Mouse (Mus musculus) forebrain, embryonic 11.5 days (tissue): ENCODE measurements around the gene Ugt8a. TPM values are rescaled to one million over a fixed set of nuclear protein-coding genes. Genes with fewer than 3 reads are reported as not detected.

ENCODE experiments used
- ATAC-seq: fragments of 200-750 bp; cut with Nextera tagmentation; replicated peaks from 2 replicates; pipeline ENCODE4 v1.8.0; 2017; ENCODE audit warnings: moderate TSS enrichment; ENCODE audit not compliant: low FRiP score
- DNase-seq: peaks from one replicate; pipeline ENCODE4 v3.0.0-alpha.2; 2017; ENCODE audit warnings: low spot score
- H3K27ac ChIP-seq: fragments of 300-500 bp; sonication (generic); 2 replicates; pipeline ENCODE4 v1.5.1; 2014; ENCODE audit warnings: low read depth, low read length
- H3K27me3 ChIP-seq: fragments of 300-500 bp; sonication (generic); 2 replicates; pipeline ENCODE4 v1.6.1; 2014; ENCODE audit warnings: mild to moderate bottlenecking, low read length, mixed read lengths; ENCODE audit not compliant: control insufficient read depth, insufficient read depth
- H3K36me3 ChIP-seq: fragments of 300-500 bp; sonication (generic); 2 replicates; pipeline ENCODE4 v1.6.1; 2014; ENCODE audit warnings: mild to moderate bottlenecking, low read length, moderate library complexity, mixed read lengths; ENCODE audit not compliant: control insufficient read depth, insufficient read depth
- H3K4me1 ChIP-seq: fragments of 300-500 bp; sonication (generic); replicated peaks from 2 replicates; pipeline ENCODE4 v1.6.1; 2014; ENCODE audit warnings: low read length, mixed read lengths; ENCODE audit not compliant: control insufficient read depth, insufficient read depth
- H3K4me2 ChIP-seq: fragments of 300-500 bp; sonication (generic); 2 replicates; pipeline ENCODE4 v1.6.1; 2014; ENCODE audit warnings: low read depth, mild to moderate bottlenecking, low read length, moderate library complexity, mixed read lengths; ENCODE audit not compliant: severe bottlenecking
- H3K4me3 ChIP-seq: fragments of 300-500 bp; sonication (generic); 2 replicates; pipeline ENCODE4 v1.5.1; 2014; ENCODE audit warnings: low read depth, low read length
- H3K9ac ChIP-seq: fragments of 300-500 bp; sonication (generic); 2 replicates; pipeline ENCODE4 v1.6.1; 2014; ENCODE audit warnings: low read length
- H3K9me3 ChIP-seq: fragments of 300-500 bp; sonication (generic); 2 replicates; pipeline ENCODE4 v1.6.1; 2016; ENCODE audit warnings: low read length, mixed read lengths; ENCODE audit not compliant: control insufficient read depth
- WGBS: fragments of 180-500 bp; shearing (Covaris S2); extraction: QIAGEN DNeasy Blood & Tissue Kit; methylation state at CpG from one replicate; pipeline ENCODE4 v1.1.7; 2014; 5-methylcytosine and 5-hydroxymethylcytosine counted together
- polyA plus RNA-seq: library from polyadenylated mRNA; unstranded; fragments of >200 nt; fragmentation: Nextera tagmentation; extraction: Ambion mirVana; gene quantifications from 2 replicates; pipeline ENCODE4 v1.2.1, GENCODE M21; 2014

Gene Ugt8a
- polyA plus RNA-seq, 1 experiment from 2014 or later = 4.0 TPM

DNA sequence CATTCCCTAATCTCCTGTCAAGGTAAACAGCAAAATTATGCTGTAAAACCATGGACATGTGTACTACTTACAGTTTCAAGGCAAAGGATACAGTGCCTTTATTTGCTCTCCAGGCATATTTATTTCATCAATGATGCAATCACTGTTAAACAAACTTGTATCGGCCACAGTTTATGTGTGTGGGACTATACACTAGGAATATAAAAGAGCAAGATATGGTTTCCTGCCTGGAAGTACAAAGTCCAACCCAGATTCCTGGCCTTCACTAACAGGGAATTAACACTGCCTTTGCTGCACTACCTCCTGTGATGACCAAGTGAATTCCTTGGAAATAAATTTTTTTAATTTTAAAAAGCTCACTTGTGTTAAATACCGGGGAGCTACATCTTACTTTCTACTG lies 53.5 kb downstream of the Ugt8a start:
- no peaks in the 10 kb centered on the region for H3K36me3 ChIP-seq
- no peak overlapping the region for H3K9ac ChIP-seq
- no peak for ATAC-seq
- DNase-seq = no peak
- H3K4me3 ChIP-seq = no peak overlapping the region
- H3K27ac ChIP-seq = no peak overlapping the region
- no peaks in the 10 kb centered on the region for H3K9me3 ChIP-seq
- 97% methylated on average over 2 of the region's 2 CpGs for WGBS
- no peaks in the 10 kb centered on the region for H3K27me3 ChIP-seq
- H3K4me2 ChIP-seq = no peak overlapping the region
- peaks cover 2% of the 10 kb centered on the region; the same call in 1 of the 2 replicates for H3K4me1 ChIP-seq

DNA sequence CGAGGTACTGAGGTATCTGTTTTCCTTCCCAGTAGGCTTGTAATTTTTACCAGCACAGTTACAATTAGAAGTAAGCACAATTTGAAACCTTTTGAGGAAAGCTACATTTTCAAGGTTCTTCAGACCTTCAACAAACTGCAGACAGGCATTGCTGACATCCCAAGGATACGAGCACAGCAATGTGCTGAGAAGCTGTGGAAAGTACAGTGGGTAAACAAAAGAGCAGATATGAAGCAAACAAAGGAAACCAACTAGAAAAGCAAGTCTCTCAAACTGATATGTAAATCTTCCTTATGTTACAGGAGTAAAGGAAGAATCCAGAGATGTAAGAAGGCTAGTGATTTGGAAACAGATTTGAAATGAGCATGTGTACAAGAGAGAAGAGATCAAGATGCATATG lies 54.0 kb downstream of the Ugt8a start:
- H3K4me2 ChIP-seq = no peak overlapping the region
- no peaks in the 10 kb centered on the region for H3K9me3 ChIP-seq
- H3K27ac ChIP-seq = no peak overlapping the region
- H3K9ac ChIP-seq = no peak overlapping the region
- H3K4me1 ChIP-seq = peaks cover 2% of the 10 kb centered on the region; the same call in 1 of the 2 replicates
- 71% methylated on average over 2 of the region's 2 CpGs for WGBS
- no peak overlapping the region for H3K4me3 ChIP-seq
- no peaks in the 10 kb centered on the region for H3K36me3 ChIP-seq
- ATAC-seq = no peak
- DNase-seq = no peak
- no peaks in the 10 kb centered on the region for H3K27me3 ChIP-seq

DNA sequence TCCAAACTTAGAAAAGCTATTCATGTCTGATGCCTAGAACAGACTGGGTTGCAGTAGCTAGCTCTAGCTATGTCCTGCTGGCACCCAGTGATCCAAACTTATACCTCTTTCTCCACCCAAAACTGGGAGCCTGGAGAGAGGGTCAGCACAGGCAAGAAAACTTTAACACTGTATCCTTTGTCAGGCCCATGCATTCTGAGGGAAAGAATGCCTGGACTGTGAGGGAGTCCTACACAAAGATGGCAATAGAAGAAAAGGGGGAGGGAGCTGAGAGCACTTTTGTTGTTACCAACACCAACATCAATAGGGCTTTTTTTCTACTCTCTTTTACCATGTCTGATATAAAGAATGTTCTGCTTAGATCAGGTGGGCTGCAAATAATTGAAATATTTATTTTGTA lies 55.4 kb downstream of the Ugt8a start:
- Histone ChIP-seq H3K36me3 (no peaks in the 10 kb centered on the region), H3K27me3 (no peaks in the 10 kb centered on the region), H3K9ac (no peak overlapping the region), H3K4me3 (no peak overlapping the region), H3K27ac (no peak overlapping the region), H3K4me2 (no peak overlapping the region), H3K4me1 (peaks cover 2% of the 10 kb centered on the region; the same call in 1 of the 2 replicates), H3K9me3 (no peaks in the 10 kb centered on the region)
- no peak for DNase-seq
- 0 out of 2 replicates have a peak, but pooled peaks have one; percentile 16 for ATAC-seq

DNA sequence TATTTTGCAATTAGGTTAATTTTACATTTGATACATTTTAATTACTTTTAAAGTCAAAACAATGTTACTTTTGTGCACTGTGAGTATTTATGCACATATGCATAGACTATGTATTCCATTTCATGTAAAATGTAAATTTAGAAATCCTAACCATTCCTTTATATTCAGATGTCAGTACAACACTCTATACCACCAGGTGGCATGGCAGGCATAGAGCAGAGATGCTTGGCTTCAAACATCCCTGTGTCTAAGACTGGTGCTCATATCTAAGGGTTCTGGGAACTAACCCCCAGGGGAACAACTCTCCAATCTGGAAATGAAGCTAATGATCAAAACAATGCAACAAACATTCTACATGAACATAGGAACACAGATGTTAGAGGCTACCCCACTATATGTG lies 56.6 kb downstream of the Ugt8a start:
- DNase-seq (no peak), ATAC-seq (peak; percentile 63; the same call in 1 of the 2 replicates)
- Histone ChIP-seq H3K4me1 (peaks cover 2% of the 10 kb centered on the region; the same call in 1 of the 2 replicates), H3K9ac (no peak overlapping the region), H3K36me3 (no peaks in the 10 kb centered on the region), H3K4me3 (no peak overlapping the region), H3K27ac (no peak overlapping the region), H3K9me3 (no peaks in the 10 kb centered on the region), H3K27me3 (no peaks in the 10 kb centered on the region), H3K4me2 (no peak overlapping the region)

DNA sequence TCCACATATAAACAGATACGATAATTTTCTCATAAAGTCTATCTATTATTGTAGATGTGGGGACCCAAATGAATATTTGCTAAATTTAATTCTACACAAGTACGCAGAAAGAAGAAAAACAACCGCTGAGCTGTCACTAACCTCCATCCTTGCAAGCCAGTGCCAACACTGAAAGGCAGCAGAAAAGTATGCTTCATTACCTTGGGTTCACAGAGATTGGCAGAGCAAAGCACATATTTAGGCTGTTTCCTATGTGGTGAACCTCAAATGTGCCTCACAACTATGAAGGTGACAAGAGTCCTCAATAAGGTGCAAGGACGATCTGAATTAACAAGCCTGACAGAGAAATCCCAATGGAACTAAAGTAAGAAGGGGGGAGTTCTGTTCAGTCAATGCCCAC lies 64.0 kb downstream of the Ugt8a start:
- no peak overlapping the region for H3K4me3 ChIP-seq
- WGBS = 81% methylated on average over 4 of the region's 4 CpGs
- no peak overlapping the region for H3K27ac ChIP-seq
- H3K4me1 ChIP-seq = no peaks in the 10 kb centered on the region
- H3K27me3 ChIP-seq = no peaks in the 10 kb centered on the region
- no peak overlapping the region for H3K9ac ChIP-seq
- H3K9me3 ChIP-seq = no peaks in the 10 kb centered on the region
- DNase-seq (no peak), ATAC-seq (no peak; the same call in 1 of the 2 replicates)
- no peak overlapping the region for H3K4me2 ChIP-seq
- H3K36me3 ChIP-seq = no peaks in the 10 kb centered on the region

DNA sequence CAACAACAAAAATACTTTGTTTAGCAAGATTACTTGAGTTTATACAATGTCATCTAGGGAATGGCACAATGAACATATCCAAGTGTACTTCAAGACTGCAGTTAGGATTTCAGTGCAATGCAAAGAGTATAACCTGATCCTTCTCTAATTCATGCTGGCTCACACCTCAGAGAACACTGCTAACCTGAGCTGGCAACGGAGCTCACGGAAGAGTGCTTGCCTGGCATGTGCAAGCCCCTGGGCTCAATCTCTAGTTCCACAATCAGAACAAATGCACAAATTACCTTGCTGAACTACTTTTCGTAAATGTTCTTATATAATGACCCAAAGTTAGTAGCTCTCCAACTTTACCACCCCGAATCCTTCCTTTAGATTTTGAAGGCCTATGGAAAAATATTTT lies 68.5 kb downstream of the Ugt8a start:
- no peak overlapping the region for H3K4me3 ChIP-seq
- H3K4me2 ChIP-seq = no peak overlapping the region
- H3K4me1 ChIP-seq = no peaks in the 10 kb centered on the region
- H3K27ac ChIP-seq = no peak overlapping the region
- WGBS = 91% methylated on average over 4 of the region's 4 CpGs
- no peaks in the 10 kb centered on the region for H3K27me3 ChIP-seq
- no peak for DNase-seq
- no peaks in the 10 kb centered on the region for H3K9me3 ChIP-seq
- no peak for ATAC-seq
- H3K36me3 ChIP-seq = no peaks in the 10 kb centered on the region
- no peak overlapping the region for H3K9ac ChIP-seq

DNA sequence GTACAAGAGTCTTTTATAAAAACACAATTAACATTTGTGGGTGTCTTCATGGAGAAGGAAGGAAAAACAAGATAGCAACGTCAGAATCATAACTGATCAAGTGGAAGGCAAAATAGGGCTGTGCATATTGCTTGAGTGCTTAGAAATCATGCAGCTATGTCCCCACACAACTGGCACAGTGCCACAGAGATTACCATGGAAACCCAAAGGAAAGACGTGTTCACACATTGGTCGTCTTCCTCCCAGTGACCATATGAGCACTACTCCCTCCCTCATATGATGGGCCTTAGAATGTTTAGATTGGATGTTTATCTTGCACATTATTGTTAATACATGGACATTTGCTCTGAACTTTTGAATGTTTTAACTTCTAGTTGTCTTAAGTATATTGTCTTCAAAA lies 76.8 kb downstream of the Ugt8a start:
- WGBS = 78% methylated on average over 3 of the region's 3 CpGs

DNA sequence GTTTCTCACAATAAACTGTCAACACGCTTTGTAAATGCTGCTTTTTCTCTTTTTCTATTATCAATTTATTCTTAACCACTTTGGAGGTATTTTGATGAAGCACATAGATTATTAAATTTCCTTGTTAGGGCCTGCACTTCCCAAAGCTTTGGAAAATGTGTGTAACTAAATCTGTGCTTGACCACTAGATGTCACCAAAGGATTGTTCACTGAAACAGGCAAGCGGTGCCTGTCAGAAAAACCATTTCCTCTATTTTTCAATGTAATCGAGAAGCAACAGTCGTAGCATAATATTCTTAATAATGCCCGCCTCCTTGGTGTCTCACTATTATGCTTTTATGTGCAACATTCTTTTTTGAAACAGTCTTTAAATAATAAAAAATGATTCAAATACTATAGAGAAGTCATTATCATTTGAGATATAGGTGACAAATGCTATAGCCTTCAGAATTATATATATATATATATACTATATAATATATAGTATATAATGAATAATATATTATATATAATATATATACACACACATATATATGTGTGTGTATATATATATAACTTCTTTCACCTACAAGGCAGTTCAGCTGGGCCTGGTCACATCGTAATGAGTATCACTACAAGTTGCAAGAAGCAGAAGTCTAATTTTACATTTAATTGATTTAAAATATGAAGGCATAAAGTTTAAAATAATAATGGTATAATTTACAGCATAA lies 89.1 kb downstream of the Ugt8a start:
- Histone ChIP-seq H3K27ac (no peak overlapping the region), H3K36me3 (no peaks in the 10 kb centered on the region), H3K9me3 (no peaks in the 10 kb centered on the region), H3K4me1 (no peaks in the 10 kb centered on the region), H3K9ac (no peak overlapping the region), H3K27me3 (no peaks in the 10 kb centered on the region), H3K4me3 (no peak overlapping the region), H3K4me2 (no peak overlapping the region)
- no peak for DNase-seq
- ATAC-seq = peak; percentile 77; the same call in 1 of the 2 replicates
- 32% methylated on average over 6 of the region's 6 CpGs for WGBS

More for the DNA sequence above, 76.8 kb downstream of the Ugt8a start:
- Histone ChIP-seq H3K4me3 (no peak overlapping the region), H3K4me1 (no peaks in the 10 kb centered on the region), H3K27me3 (no peaks in the 10 kb centered on the region), H3K4me2 (no peak overlapping the region), H3K36me3 (no peaks in the 10 kb centered on the region), H3K27ac (no peak overlapping the region), H3K9me3 (no peaks in the 10 kb centered on the region), H3K9ac (no peak overlapping the region)
- DNase-seq (no peak), ATAC-seq (no peak)

DNA sequence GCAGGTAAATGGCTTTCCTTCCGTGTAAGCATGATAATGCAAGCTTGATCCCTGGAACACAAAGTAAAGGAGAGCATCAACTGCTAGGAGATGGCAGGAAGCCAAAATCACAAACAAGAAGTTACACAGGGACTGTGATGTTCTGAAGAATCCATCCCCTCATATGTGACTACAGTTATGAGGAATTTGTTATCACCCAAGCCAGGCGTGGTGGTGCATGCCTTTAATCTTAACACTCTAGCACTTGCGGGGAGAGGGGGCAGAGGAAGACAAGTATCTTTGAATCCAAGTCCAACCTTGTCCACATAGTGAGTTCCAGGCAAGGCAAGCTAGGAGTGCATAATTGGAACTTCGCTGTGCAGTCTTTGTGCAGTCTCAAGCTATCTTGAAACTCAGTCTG lies 110.4 kb downstream of the Ugt8a start:
- Histone ChIP-seq H3K9me3 (no peaks in the 10 kb centered on the region), H3K36me3 (no peaks in the 10 kb centered on the region), H3K4me2 (no peak overlapping the region), H3K4me3 (no peak overlapping the region), H3K27me3 (no peaks in the 10 kb centered on the region), H3K9ac (no peak overlapping the region), H3K4me1 (no peaks in the 10 kb centered on the region), H3K27ac (no peak overlapping the region)
- DNase-seq (no peak), ATAC-seq (no peak)
- WGBS = 83% methylated on average over 4 of the region's 4 CpGs
